Mouse (Mus musculus): ENCODE data around the gene Rbmx.

The Rbmx gene

GRCm38 (mm10) chrX:57392367-57393246 is at the start of gene Rbmx:
Rbmx (minus strand) TSS chrX:57393036.
- DNase-seq (ENCODE audit: low spot score in 2 of 2): peak; percentile 56 to 73

- no peak for DNase-seq (ENCODE audit: low spot score in 2 of 2)
Observed at GRCm38 (mm10) chrX:57433897-57434296, 41.1 kb upstream of the Rbmx start.

- no peak for DNase-seq (ENCODE audit: low spot score in 2 of 2)
Observed at GRCm38 (mm10) chrX:57431610-57432009, 38.8 kb upstream of the Rbmx start.

GRCm38 (mm10) chrX:57408769-57409168 is 15.9 kb upstream of the Rbmx start, which contains the start of gene Gm364:
Gm364 (plus strand) TSS chrX:57409154.
- no peak for DNase-seq (ENCODE audit: low spot score in 2 of 2)

GRCm38 (mm10) chrX:57403651-57404050 is 10.8 kb upstream of the Rbmx start:
- DNase-seq (ENCODE audit: low spot score in 2 of 2): no peak

- no peak for DNase-seq (ENCODE audit: low spot score in 2 of 2)
Observed at GRCm38 (mm10) chrX:57401388-57401787, 8.6 kb upstream of the Rbmx start.

GRCm38 (mm10) chrX:57393412-57393811 is 576 bp upstream of the Rbmx start:
- no peak for DNase-seq (ENCODE audit: low spot score in 2 of 2)

- no peak for DNase-seq (ENCODE audit: low spot score in 2 of 2)
Observed at GRCm38 (mm10) chrX:57380915-57381314, 11.9 kb downstream of the Rbmx start.

GRCm38 (mm10) chrX:57378579-57378978 is 14.3 kb downstream of the Rbmx start:
- DNase-seq (ENCODE audit: low spot score in 2 of 2): no peak

- no peak for DNase-seq (ENCODE audit: low spot score in 2 of 2)
Observed at GRCm38 (mm10) chrX:57377096-57377495, 15.7 kb downstream of the Rbmx start.

GRCm38 (mm10) chrX:57374029-57374428 is 18.8 kb downstream of the Rbmx start:
- no peak for DNase-seq (ENCODE audit: low spot score in 2 of 2)

GRCm38 (mm10) chrX:57373543-57373942 is 19.3 kb downstream of the Rbmx start:
- DNase-seq (ENCODE audit: low spot score in 2 of 2): no peak

GRCm38 (mm10) chrX:57372965-57373364 is 19.9 kb downstream of the Rbmx start:
- DNase-seq (ENCODE audit: low spot score in 2 of 2): no peak

GRCm38 (mm10) chrX:57364891-57365569 is 27.8 kb downstream of the Rbmx start:
- DNase-seq (ENCODE audit: low spot score in 2 of 2): no peak

- DNase-seq (ENCODE audit: low spot score in 2 of 2): no peak
Observed at GRCm38 (mm10) chrX:57359316-57359715, 33.5 kb downstream of the Rbmx start.

GRCm38 (mm10) chrX:57339220-57339619 is 53.6 kb downstream of the Rbmx start:
- DNase-seq (ENCODE audit: low spot score in 2 of 2): no peak

- DNase-seq (ENCODE audit: low spot score in 2 of 2): no peak
Observed at GRCm38 (mm10) chrX:57338371-57339211, 54.2 kb downstream of the Rbmx start, which contains the start of gene Arhgef6. Arhgef6 (minus strand) TSS chrX:57338729.

- no peak for DNase-seq (ENCODE audit: low spot score in 2 of 2)
Observed at GRCm38 (mm10) chrX:57337582-57337981, 55.3 kb downstream of the Rbmx start.

- no peak for DNase-seq (ENCODE audit: low spot score in 2 of 2)
Observed at GRCm38 (mm10) chrX:57336958-57337357, 55.9 kb downstream of the Rbmx start.

- no peak for DNase-seq (ENCODE audit: low spot score in 2 of 2)
Observed at GRCm38 (mm10) chrX:57335313-57335712, 57.5 kb downstream of the Rbmx start.
